Mouse (Mus musculus) lung, adult 2 months (tissue): Measurements from ENCODE around the gene Napb. TPM values are rescaled to one million over a fixed set of nuclear protein-coding genes. Genes with fewer than 3 reads are reported as not detected.

ENCODE experiments used
- DNase-seq: peaks from one replicate; pipeline ENCODE4 v3.0.0; 2022
- H3K4me1 ChIP-seq: fragments of 200-500 bp; 2 replicates; pipeline ENCODE4 v1.6.1; 2011; ENCODE audit warnings: low read length; ENCODE audit not compliant: control insufficient read depth, insufficient read depth
- H3K4me3 ChIP-seq: fragments of 200-500 bp; replicated peaks from 2 replicates; pipeline ENCODE3; 2011; ENCODE audit warnings: low read depth, mild to moderate bottlenecking, control low read depth, low read length; ENCODE audit errors: extremely low read depth
- CTCF ChIP-seq: fragments of 200-500 bp; IDR thresholded peaks from 2 replicates; pipeline ENCODE4 v1.5.1; 2011; ENCODE audit warnings: mild to moderate bottlenecking, low read length, control low read depth; ENCODE audit not compliant: insufficient read depth
- POLR2A ChIP-seq: fragments of 200-500 bp; IDR thresholded peaks from 2 replicates; pipeline ENCODE4 v1.6.1; 2011; ENCODE audit warnings: low read depth, mild to moderate bottlenecking, control low read depth, low read length, borderline replicate concordance; ENCODE audit errors: extremely low read depth
- WGBS: fragments of 180-500 bp; shearing (Covaris S2); methylation state at CpG from one replicate; pipeline ENCODE4 v1.1.7; 2018; 5-methylcytosine and 5-hydroxymethylcytosine counted together
- polyA plus RNA-seq: library from polyadenylated mRNA; depleted of rRNA; stranded (reverse); fragments of >200 nt; gene quantifications from 2 replicates; pipeline ENCODE4 v1.2.3, GENCODE M21; 2012; rRNA removed

Napb gene
- polyA plus RNA-seq, 1 experiment: 1.1 TPM

DNA sequence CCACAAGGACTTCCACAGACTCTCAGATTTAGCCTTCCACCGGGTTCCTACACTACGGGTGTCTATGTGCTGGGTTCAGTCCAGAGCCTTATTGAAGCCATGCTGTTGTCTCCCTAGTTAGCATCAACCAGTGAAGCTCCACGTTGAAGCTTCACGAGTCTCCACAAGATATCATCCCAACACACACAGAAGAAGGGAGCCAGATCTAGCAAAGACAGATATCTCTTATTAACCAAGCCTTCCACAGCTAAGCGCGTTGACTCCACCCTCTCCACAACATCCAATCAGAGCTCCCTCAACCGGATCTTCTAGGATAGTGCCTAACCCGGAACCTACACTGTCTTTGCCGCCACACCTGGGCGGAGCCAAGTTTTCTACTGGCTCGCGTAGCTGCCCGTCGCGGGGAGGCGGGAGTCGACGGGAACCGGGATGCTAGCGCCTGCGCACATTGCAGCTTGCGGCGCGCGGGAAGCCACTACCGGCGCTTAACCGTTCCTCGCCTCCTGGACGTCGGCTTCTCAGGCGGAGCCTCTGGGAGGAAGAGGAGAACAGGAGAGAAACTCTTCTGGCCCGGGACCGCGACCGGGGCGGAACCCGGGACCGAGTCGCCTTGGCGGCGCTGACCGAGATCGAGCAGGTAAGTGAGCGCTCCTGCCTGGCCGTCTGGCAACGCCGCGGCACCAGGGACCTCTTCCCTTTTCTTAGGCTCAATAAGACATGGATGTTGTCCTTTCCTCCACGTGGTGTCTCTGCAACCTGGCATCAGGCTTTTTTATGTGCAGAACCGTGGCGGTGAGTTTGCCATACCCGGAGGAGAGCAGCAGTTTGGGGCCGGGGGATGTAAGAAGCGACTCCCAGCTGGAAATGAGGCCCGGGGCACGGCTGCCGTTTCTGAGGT, 59.8 kb downstream of the Napb start, which contains the start of gene Nxt1:
Gene Nxt1, plus strand, starts transcription at position 403 of the 898 bp plus-strand sequence.
- H3K4me1 ChIP-seq: no peaks in the 10 kb centered on the region
- WGBS: under 1% methylated on average over 58 of the region's 58 CpGs
- DNase-seq: peak; percentile 100

GRCm38 (mm10) chr2:148663458-148663857, 68.8 kb downstream of the Napb start:
- Histone ChIP-seq H3K4me3 (no peak overlapping the region), H3K4me1 (no peaks in the 10 kb centered on the region)
- WGBS: 92% methylated on average over 1 of the region's 1 CpGs
- TF ChIP-seq POLR2A: no peak
- TF ChIP-seq CTCF: no peak
- DNase-seq: no peak

More for the DNA sequence above, 59.8 kb downstream of the Napb start, which contains the start of gene Nxt1:
- H3K4me3 ChIP-seq: peak within 1 kb of the TSS; percentile 82
- no peak for TF ChIP-seq CTCF
- TF ChIP-seq POLR2A: peak; percentile 83; the same call in 1 of the 2 replicates

DNA sequence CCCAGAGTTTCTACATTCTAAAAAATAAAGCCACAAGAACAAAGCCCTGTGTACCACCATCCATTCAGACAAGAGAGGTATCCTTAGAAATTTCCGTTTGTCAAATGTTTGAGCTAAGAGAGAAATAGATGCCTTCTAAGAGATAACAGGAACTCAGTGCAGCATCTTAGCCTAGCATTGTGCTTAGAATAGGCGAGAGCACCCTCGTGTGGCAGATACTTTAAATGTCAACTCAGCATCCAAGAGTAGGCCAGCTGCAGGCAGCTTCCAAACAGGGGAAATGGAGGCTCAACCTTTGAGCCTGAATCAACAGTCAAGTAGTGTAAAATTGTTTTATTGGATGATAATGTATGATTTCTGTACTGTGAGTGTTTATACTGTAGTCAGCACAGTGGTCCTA, 77.3 kb downstream of the Napb start:
- no peak overlapping the region for H3K4me3 ChIP-seq

GRCm38 (mm10) chr2:148650587-148651357, 81.5 kb downstream of the Napb start:
- H3K4me3 ChIP-seq: no peak overlapping the region
- no peak for DNase-seq
- H3K4me1 ChIP-seq: no peaks in the 10 kb centered on the region
- 38% methylated on average over 3 of the region's 3 CpGs for WGBS
- TF ChIP-seq CTCF (no peak), POLR2A (no peak)

More for the DNA sequence above, 77.3 kb downstream of the Napb start:
- peak; percentile 68 for TF ChIP-seq CTCF
- no peak for TF ChIP-seq POLR2A
- H3K4me1 ChIP-seq: no peaks in the 10 kb centered on the region
- peak; percentile 60 for DNase-seq
- under 1% methylated on average over 3 of the region's 3 CpGs for WGBS

DNA sequence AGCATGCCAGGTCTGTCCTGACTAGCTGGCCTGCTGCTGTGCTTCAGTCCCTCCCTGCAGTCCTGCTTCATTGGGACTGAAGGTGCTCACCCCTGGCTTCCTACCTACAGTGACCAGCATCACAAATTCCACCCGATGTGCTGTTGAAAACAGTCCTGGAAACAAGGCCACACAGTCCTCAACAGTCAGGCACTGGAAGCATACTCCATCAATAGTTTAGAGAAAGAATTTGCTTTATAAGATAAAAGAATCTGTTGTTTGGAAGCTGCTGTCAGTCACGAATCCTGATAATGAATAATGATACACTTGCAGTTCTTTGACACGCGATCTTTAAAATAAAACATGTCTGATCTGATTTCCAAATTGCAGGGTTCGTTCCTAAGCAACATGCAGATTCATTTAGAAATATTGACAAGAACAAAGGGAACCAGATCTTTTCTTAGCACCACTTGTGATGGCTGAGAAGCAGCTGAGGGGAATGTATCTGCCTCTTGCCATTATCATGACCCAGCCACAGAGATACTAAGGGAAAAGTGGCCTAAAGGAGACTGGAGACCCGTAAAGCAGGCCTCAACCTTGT, 87.8 kb downstream of the Napb start:
- no peak for DNase-seq
- no peak overlapping the region for H3K4me3 ChIP-seq
- TF ChIP-seq CTCF (no peak), POLR2A (no peak)
- WGBS: 82% methylated on average over 6 of the region's 6 CpGs
- no peaks in the 10 kb centered on the region for H3K4me1 ChIP-seq

Other genes with a start within 250 kb of the Napb start
- 15.6 and 19.6 TPM in 2 replicates for gene Nxt1, start 59.9 kb downstream of the Napb start, polyA plus RNA-seq
- 10.3 and 10.7 TPM in 2 replicates for gene Gzf1, start 51.4 kb downstream of the Napb start, polyA plus RNA-seq
- not detected in 2 replicates for gene Cstl1, start 17.9 kb upstream of the Napb start, polyA plus RNA-seq
- gene Cst11, start 39.0 kb upstream of the Napb start, polyA plus RNA-seq: not detected in 2 replicates
- gene 8030411F24Rik, start 49.5 kb upstream of the Napb start, polyA plus RNA-seq: not detected in 2 replicates
- gene Cst12, start 56.9 kb upstream of the Napb start, polyA plus RNA-seq: not detected in 2 replicates
- gene Cst8, start 66.3 kb upstream of the Napb start, polyA plus RNA-seq: 3.3 and 4.6 TPM in 2 replicates
- not detected in 2 replicates for gene Cst13, start 87.6 kb upstream of the Napb start, polyA plus RNA-seq
- 0.20 TPM in 1 of 2 replicates, not detected in the other for gene Cst9, start 102.7 kb upstream of the Napb start, polyA plus RNA-seq
- gene 9230104L09Rik, start 132.6 kb upstream of the Napb start, polyA plus RNA-seq: 12.7 and 19.1 TPM in 2 replicates
- 1,892 and 2,105 TPM in 2 replicates for gene Cst3, start 143.2 kb upstream of the Napb start, polyA plus RNA-seq